ENCODE assay signal across 10 mouse cellular contexts in genomic region chr4:93352930-93353329, GRCm38 (mm10). TPM values are rescaled to one million over a fixed set of nuclear protein-coding genes. Genes with fewer than 3 reads are reported as not detected.
DNase-seq lines count a peak whose midpoint lies in the region; ATAC-seq and TF ChIP-seq lines count a peak whose summit lies in the region.
"Had no signal": no experiment of that assay in that cellular context is flagged by ENCODE, and none has a peak within 500 bp of the region (broad histone marks: within the 10 kb centered on the region; RNA-seq: fewer than 3 reads in every experiment).

No protein-coding gene starts in this region.

- peak; percentile 21 for DNase-seq in embryo, embryonic 10.5 days (ENCODE audit: low spot score)
- DNase-seq in embryo, embryonic 10 days (ENCODE audit: low spot score), result no peak
- peak; percentile 5 to 16 for DNase-seq in layer of hippocampus, adult 2 months (ENCODE audit: low spot score in 2 of 2)
- no peak for DNase-seq in layer of hippocampus, postnatal 36 days
- DNase-seq in Muller cell, postnatal 12 days (ENCODE audit: inconsistent ontology term), result peak; percentile 13
- no peak for DNase-seq in right cerebral cortex, adult 2 months (ENCODE audit: low spot score in 2 of 2)
- no peak for DNase-seq in thymus, postnatal 36 days
- DNase-seq: kidney, adult 11 months; left cerebral cortex, postnatal 4 days had no signal

- no peak overlapping the region for H3K27ac ChIP-seq in layer of hippocampus, adult 2 months

- peak; percentile 90 for ATAC-seq in megakaryocyte progenitor cell, adult 5-6 weeks (replicated peaks; ENCODE audit: poor library complexity)

- TF ChIP-seq CTCF in layer of hippocampus, adult 2 months (conservative IDR thresholded peaks at IDR 0.05), result peak; percentile 86

- no peak overlapping the region for H3K4me3 ChIP-seq in layer of hippocampus, adult 2 months

RNA-seq across cellular contexts. Expression of gene Tusc1, which starts 17.6 kb away (rescaled TPM):
- 10 to 100 TPM; 11.4 to 11.5 TPM for total RNA-seq in layer of hippocampus, adult 2 months (2021)
- total RNA-seq in layer of hippocampus, postnatal 36 days (2021), result 10 to 100 TPM; 10.7 to 12.8 TPM
- total RNA-seq in megakaryocyte progenitor cell, adult 5-6 weeks (2015), result 27.7 and 29.0 TPM in 2 replicates
- 2.4 and 6.0 TPM in 2 replicates for total RNA-seq in megakaryocyte progenitor cell, adult 5-6 weeks (2017)

Comparison
In these comparisons a context has a peak if more than half of its experiments do, and no peak if none do; other contexts are left out.
1. DNase-seq: peak in embryo, embryonic 10.5 days (single experiment), layer of hippocampus, adult 2 months (2 of 2) and Muller cell, postnatal 12 days (single experiment); none in embryo, embryonic 10 days (single experiment), layer of hippocampus, postnatal 36 days (0 of 2), right cerebral cortex, adult 2 months (0 of 2) and thymus, postnatal 36 days (0 of 2).